Mouse (Mus musculus): Measurements from ENCODE around the gene Hoxa9.

DNA sequence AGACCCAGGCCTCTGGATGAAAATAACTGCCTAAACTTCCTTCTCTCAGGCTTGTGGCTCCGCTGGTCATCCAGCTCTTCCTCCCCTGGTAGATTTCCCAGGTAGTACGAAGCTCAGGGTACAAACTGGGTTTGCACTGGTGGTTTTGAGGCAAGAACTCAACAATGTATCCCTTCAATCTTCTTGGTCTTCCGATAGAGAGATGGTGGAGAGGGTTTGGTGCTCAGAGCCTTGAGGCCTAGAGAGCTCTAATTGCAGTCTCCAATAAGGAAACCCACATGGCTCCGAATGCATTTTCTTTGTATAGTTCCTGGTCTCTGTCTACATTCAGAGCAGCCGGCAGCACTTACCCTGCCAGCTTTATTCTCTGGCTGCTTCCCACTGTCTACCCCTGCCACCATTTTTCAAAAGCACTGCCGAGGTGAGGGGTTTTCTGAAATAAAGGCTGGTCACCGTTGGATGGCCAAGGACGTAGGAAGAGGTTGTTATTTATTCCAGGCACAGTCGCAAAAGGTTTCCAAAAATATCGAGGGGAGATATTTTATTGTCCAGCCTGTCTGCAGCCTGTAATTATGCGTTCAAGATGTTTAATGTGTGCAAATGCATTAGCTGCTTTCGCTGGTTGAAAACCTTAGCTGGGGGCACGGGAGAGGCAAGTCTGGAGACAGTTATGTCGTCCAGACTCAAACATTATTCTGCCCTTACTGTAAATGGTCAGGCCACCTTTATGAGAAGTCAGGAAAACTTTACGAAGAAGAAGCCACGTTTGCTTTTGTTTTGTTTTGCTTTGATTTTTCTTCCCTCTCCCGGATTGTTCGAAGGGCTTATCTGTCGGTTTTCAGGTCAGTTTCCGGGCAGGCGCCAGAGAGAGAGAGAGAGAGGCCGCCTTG is 42.1 kb upstream of the Hoxa9 start:
- no peak for TF ChIP-seq CTCF (IDR thresholded peaks at IDR 0.05; ENCODE audit: insufficient read depth, low read length)
- TF ChIP-seq POLR2A (IDR thresholded peaks at IDR 0.05; ENCODE audit: borderline replicate concordance, extremely low read depth, low read depth, low read length) = no peak

Measured in lung, adult 2 months (tissue).